Mouse (Mus musculus) G1E (cell line): ENCODE data around the gene Hsd17b12. TPM values are rescaled to one million over a fixed set of nuclear protein-coding genes. Genes with fewer than 3 reads are reported as not detected.

Experiments used
- ATAC-seq: 2 replicates; pipeline ENCODE4 v1.8.0; 2016; ENCODE audit warnings: mild to moderate bottlenecking; ENCODE audit not compliant: insufficient number of reproducible peaks, poor library complexity, low FRiP score, severe bottlenecking; ENCODE audit errors: extremely low read depth
- DNase-seq: peaks from one replicate; pipeline ENCODE4 v3.0.0; 2012; ENCODE audit warnings: low spot score
- H3K27me3 ChIP-seq: 2 replicates; pipeline ENCODE4 v1.6.1; 2012; ENCODE audit warnings: mild to moderate bottlenecking, low read length, inconsistent platforms; ENCODE audit not compliant: insufficient read depth
- H3K36me3 ChIP-seq: replicated peaks from 2 replicates; pipeline ENCODE3; 2012; ENCODE audit warnings: mild to moderate bottlenecking, inconsistent platforms
- H3K4me1 ChIP-seq: 2 replicates; pipeline ENCODE4 v1.6.1; 2012; ENCODE audit warnings: low read depth, low read length, inconsistent platforms, mixed read lengths; ENCODE audit not compliant: insufficient read depth
- H3K4me3 ChIP-seq: 2 replicates; pipeline ENCODE4 v1.5.1; 2012; ENCODE audit warnings: low read depth, mild to moderate bottlenecking, inconsistent platforms, low read length, moderate library complexity, mixed read lengths
- H3K9me3 ChIP-seq: replicated peaks from 2 replicates; pipeline ENCODE4 v1.6.1; 2012; ENCODE audit warnings: inconsistent platforms
- CTCF ChIP-seq: IDR thresholded peaks from 2 replicates; pipeline ENCODE4 v1.5.1; 2012; ENCODE audit warnings: low read depth, low read length, inconsistent platforms, mixed read lengths
- GATA1 ChIP-seq: IDR thresholded peaks from 2 replicates; pipeline ENCODE4 v1.6.1; 2012; ENCODE audit warnings: borderline replicate concordance, low read length, inconsistent platforms, mixed read lengths
- GATA2 ChIP-seq: IDR thresholded peaks from 2 replicates; pipeline ENCODE4 v1.6.1; 2012; ENCODE audit warnings: low read depth, low read length, inconsistent platforms, borderline replicate concordance
- POLR2AphosphoS5 ChIP-seq: IDR thresholded peaks from 2 replicates; pipeline ENCODE4 v1.6.1; 2012; ENCODE audit warnings: low read depth, low read length, inconsistent platforms; ENCODE audit not compliant: insufficient replicate concordance
- TAL1 ChIP-seq: conservative IDR thresholded peaks from 2 replicates; pipeline ENCODE4 v1.6.1; 2012; ENCODE audit warnings: low read depth, low read length, inconsistent platforms, mixed read lengths
- polyA plus RNA-seq: library from polyadenylated mRNA; stranded (reverse); fragments of >175 nt; gene quantifications from 2 replicates; pipeline ENCODE4 v1.2.3, GENCODE M21; 2012
- total RNA-seq, 2 experiments: library from RNA; stranded (forward) in 1 of 2; stranded (reverse) in 1 of 2; fragments of 200-1000 nt in 1 of 2; fragments of >200 nt in 1 of 2; fragmentation: Nextera tagmentation in 1 of 2; gene quantifications; 2 replicates each; pipeline ENCODE4 v1.2.3; 2014 to 2017

The Hsd17b12 gene
- total and polyA plus RNA-seq, 3 experiments: 28.0 to 148 (median 55.5) TPM

- Histone ChIP-seq H3K4me1 (no peaks in the 10 kb centered on the region), H3K27me3 (no peaks in the 10 kb centered on the region), H3K36me3 (peaks cover 83% of the 10 kb centered on the region), H3K4me3 (no peak within 1 kb of the TSS), H3K9me3 (no peaks in the 10 kb centered on the region)
- DNase-seq (no peak), ATAC-seq (no peak)
- TF ChIP-seq GATA2 (no peak), TAL1 (no peak), POLR2AphosphoS5 (no peak), CTCF (no peak), GATA1 (no peak)
Measured at GRCm38 (mm10) chr2:93996254-93996653, 161.5 kb downstream of the Hsd17b12 start, which contains the start of gene Gm27027. Gene Gm27027 (minus strand): TSS chr2:93996354.

DNA sequence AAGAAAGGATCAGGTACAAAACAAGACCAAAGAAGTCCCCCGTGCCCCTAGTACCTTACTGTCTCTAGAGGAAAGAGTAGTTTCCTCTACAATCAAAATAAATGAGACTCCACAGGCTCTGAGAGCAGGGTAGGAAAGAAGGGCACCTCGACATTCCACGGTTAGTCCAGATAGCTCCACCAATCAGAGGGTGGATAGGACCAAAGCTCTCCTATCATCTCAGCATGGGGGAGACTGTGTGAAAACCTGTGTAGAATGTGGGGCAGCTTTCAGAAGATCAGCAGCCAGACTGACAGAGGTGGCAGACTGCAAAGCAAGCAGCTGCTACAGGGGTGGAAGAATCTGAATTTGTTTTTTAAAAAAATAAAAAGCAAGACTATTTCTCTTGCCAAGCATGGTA is 165.0 kb downstream of the Hsd17b12 start:
- no peak for ATAC-seq
- H3K4me1 ChIP-seq: peaks cover 10% of the 10 kb centered on the region
- H3K27me3 ChIP-seq: no peaks in the 10 kb centered on the region
- no peak for TF ChIP-seq GATA1
- TF ChIP-seq CTCF: no peak
- TF ChIP-seq TAL1: no peak
- no peak for TF ChIP-seq POLR2AphosphoS5
- TF ChIP-seq GATA2: no peak
- H3K4me3 ChIP-seq: no peak overlapping the region
- DNase-seq: no peak
- no peaks in the 10 kb centered on the region for H3K9me3 ChIP-seq
- H3K36me3 ChIP-seq: peaks cover 93% of the 10 kb centered on the region

DNA sequence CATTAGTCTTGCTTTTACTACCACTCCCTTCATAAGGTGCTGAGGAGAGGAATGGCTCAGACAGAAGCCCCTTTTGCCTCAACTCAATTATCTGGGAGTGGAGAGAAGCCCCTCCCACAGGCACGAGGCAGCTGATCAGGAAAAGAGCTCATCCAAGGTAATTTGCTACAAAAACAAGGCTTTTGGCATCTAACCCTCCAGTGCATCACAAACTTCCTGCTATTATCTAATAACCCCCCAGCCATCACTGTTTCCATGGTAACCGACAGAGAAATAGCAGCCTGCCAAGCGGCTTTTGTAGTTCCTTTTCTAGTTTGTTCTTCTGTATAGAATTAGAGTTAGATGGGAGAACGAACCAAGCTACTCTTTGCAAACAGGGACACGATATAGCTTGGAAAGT is 165.5 kb downstream of the Hsd17b12 start:
- Histone ChIP-seq H3K4me3 (no peak overlapping the region), H3K4me1 (peaks cover 10% of the 10 kb centered on the region), H3K36me3 (peaks cover 93% of the 10 kb centered on the region), H3K9me3 (no peaks in the 10 kb centered on the region), H3K27me3 (no peaks in the 10 kb centered on the region)
- DNase-seq (no peak), ATAC-seq (no peak)
- TF ChIP-seq POLR2AphosphoS5 (no peak), GATA1 (no peak), TAL1 (no peak), GATA2 (no peak), CTCF (no peak)

GRCm38 (mm10) chr2:93991336-93991735 is 166.4 kb downstream of the Hsd17b12 start:
- no peak for TF ChIP-seq TAL1
- no peak for TF ChIP-seq CTCF
- no peak for TF ChIP-seq POLR2AphosphoS5
- no peak for TF ChIP-seq GATA1
- TF ChIP-seq GATA2: no peak
- Histone ChIP-seq H3K36me3 (peaks cover 95% of the 10 kb centered on the region), H3K9me3 (no peaks in the 10 kb centered on the region), H3K4me3 (no peak overlapping the region), H3K27me3 (no peaks in the 10 kb centered on the region), H3K4me1 (peaks cover 10% of the 10 kb centered on the region)
- no peak for DNase-seq
- ATAC-seq: no peak

DNA sequence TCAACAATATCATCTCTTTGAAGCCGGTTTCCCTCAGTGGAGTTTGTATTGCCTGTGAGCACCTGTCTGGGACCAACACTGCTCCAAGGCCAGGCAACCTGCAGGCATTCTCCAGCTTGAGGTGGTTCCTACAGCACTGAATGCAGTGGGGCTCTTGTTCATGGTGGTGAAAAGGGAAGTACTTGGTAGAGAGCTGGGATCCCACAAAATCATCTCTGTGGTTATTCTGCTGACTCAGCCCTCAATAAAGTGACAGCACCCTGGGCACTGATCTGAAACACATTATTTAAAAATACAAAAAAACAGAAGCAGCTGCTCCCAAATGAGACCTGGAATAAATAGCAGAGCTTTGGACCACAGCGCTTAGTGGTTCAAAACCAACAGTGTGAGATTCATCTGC is 169.3 kb downstream of the Hsd17b12 start:
- ATAC-seq: no peak; the same call in 1 of the 2 replicates
- no peaks in the 10 kb centered on the region for H3K27me3 ChIP-seq
- peaks cover 10% of the 10 kb centered on the region for H3K4me1 ChIP-seq
- H3K36me3 ChIP-seq: peaks cover 93% of the 10 kb centered on the region
- no peaks in the 10 kb centered on the region for H3K9me3 ChIP-seq
- no peak for TF ChIP-seq TAL1
- TF ChIP-seq POLR2AphosphoS5: no peak
- TF ChIP-seq CTCF: no peak
- no peak for TF ChIP-seq GATA2
- TF ChIP-seq GATA1: no peak
- peak; percentile 12 for DNase-seq
- no peak overlapping the region for H3K4me3 ChIP-seq

Other genes with a start within 250 kb of the Hsd17b12 start
- gene Gm13889, start 200.8 kb downstream of the Hsd17b12 start, total RNA-seq (2014; fragmentation: Nextera tagmentation): not detected in 2 replicates
- not detected in 2 replicates for gene Gm13889, start 200.8 kb downstream of the Hsd17b12 start, total RNA-seq (2017)
- 0.07 and 0.20 TPM in 2 replicates for gene Gm13889, start 200.8 kb downstream of the Hsd17b12 start, polyA plus RNA-seq
- gene Gm27027, start 161.6 kb downstream of the Hsd17b12 start, total RNA-seq (2014; fragmentation: Nextera tagmentation): not detected in 2 replicates
- gene Gm27027, start 161.6 kb downstream of the Hsd17b12 start, total RNA-seq (2017): not detected in 2 replicates
- gene Gm27027, start 161.6 kb downstream of the Hsd17b12 start, polyA plus RNA-seq: not detected in 2 replicates
- gene Alkbh3, start 147.2 kb downstream of the Hsd17b12 start, total RNA-seq (2014; fragmentation: Nextera tagmentation): 62.0 and 71.2 TPM in 2 replicates
- 25.4 and 30.1 TPM in 2 replicates for gene Alkbh3, start 147.2 kb downstream of the Hsd17b12 start, total RNA-seq (2017)
- 28.9 and 29.0 TPM in 2 replicates for gene Alkbh3, start 147.2 kb downstream of the Hsd17b12 start, polyA plus RNA-seq
- 33.0 and 33.2 TPM in 2 replicates for gene Ttc17, start 248.7 kb upstream of the Hsd17b12 start, total RNA-seq (2014; fragmentation: Nextera tagmentation)
- gene Ttc17, start 248.7 kb upstream of the Hsd17b12 start, total RNA-seq (2017): 15.2 and 18.9 TPM in 2 replicates
- 2.5 and 4.1 TPM in 2 replicates for gene Ttc17, start 248.7 kb upstream of the Hsd17b12 start, polyA plus RNA-seq